Mouse (Mus musculus): ENCODE measurements around the gene Ephx3.

The Ephx3 gene

DNA sequence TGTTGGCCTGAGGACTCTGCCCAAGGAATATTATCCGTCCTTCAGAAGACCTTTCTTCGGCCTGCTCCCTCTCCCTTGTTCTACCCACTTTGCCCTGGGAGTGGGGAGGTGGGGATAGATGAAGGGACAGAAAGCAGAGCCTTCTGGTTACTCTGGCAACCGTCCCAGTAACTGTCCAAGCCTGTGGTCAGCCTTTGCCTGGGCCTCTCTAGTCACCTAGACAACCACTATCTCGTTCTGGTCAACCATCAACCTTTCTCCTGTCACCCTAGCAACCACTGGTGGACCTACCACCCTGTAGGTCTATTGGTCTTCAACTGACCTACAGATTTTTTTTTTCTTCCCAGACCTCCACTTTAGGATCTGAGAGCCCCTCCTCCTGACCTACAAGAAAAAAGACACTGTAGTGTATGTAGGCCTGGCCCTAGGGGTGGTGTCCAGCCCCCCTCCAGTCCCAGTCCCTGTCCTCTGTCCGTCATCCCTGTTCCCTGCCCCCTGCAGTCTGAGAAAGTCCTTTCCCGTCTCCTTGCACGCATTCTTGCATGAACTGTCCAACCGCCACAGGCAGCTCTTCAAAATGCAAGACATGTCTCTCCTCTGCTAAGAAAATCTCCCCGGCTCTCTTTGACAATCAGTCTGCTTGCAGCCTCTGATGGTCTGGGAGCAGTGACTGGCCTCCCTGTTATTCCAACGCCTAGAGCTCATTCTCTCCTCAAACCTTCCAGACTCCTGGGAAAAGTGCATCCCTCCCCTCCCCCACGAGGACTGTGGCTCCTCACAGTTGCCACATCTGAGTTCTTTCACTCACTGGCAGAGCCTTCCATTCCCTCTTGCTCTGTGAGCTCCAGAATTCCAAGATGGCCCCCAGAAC, 9.5 kb downstream of the Ephx3 start:
- in situ Hi-C loops (cut with MboI; ENCODE audit: low pct_unique_long_range_greater_than_20kb in 1 of 2, low sequenced_read_pairs in 2 of 2, unreplicated experiment in 1 of 2): no loop called here

DNA sequence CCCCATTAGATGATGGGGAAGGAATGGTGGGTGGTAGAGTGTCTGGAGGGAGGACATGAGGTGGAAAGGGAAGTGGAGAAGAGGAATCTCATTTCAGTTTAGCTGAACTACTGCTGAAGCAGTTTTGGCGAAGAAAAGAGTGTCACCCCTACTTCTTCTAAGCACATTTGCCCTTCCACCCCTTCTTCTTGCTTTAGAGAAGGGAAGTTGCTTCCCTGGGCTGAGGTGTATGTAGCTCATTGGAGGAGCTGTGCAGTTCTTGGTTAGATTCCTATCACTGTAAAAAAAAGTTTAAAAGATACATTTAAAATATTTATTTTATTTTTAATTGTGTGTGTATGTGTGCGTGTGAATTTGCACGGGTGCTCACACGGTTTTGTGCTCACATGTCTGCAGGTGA, 12.4 kb downstream of the Ephx3 start:
- in situ Hi-C loops (cut with MboI; ENCODE audit: low pct_unique_long_range_greater_than_20kb in 1 of 2, low sequenced_read_pairs in 2 of 2, unreplicated experiment in 1 of 2): no loop called here

GRCm38 (mm10) chr17:32173166-32173565, 16.2 kb downstream of the Ephx3 start:
- in situ Hi-C loops (cut with MboI; ENCODE audit: low pct_unique_long_range_greater_than_20kb in 1 of 2, low sequenced_read_pairs in 2 of 2, unreplicated experiment in 1 of 2): no loop called here

- in situ Hi-C loops (cut with MboI; ENCODE audit: low pct_unique_long_range_greater_than_20kb in 1 of 2, low sequenced_read_pairs in 2 of 2, unreplicated experiment in 1 of 2): no loop called here
These were observed 16.9 kb downstream of the Ephx3 start for GRCm38 (mm10) chr17:32172485-32172884.

DNA sequence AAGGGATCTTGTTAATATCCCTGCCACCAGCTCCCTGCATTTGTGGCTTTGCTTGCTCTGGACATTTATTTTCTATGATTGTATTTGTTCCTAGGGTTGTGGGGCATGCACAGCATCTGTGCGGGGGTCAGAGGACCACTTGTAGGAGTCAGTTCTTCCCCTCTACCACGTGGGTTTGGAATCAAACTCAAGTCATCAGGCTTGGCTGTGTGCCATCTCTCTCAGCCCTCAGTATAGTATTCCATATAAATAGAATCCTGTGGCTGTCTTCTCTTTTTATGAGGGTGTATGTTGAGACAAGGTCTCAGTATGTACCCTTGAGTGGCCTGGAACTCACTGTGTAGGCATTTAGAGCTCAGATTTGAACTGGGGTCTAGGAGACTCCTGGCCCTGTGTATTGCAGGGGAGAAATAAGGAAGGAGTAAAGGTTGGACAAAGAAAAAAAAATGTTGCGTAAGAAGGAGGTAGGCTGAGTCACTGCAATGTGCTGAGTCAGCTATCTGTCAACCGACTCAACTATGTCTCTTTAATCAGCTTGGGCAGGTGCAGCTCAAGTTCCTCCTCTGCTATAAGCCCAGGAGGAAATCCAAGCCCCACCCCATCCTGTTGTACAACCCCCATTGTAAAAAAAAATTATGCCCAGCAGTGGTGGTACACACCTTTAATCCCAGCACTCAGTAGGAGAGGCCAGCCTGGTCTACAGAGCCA, 19.7 kb downstream of the Ephx3 start:
- in situ Hi-C loops (cut with MboI; ENCODE audit: low pct_unique_long_range_greater_than_20kb in 1 of 2, low sequenced_read_pairs in 2 of 2, unreplicated experiment in 1 of 2): no loop called here

DNA sequence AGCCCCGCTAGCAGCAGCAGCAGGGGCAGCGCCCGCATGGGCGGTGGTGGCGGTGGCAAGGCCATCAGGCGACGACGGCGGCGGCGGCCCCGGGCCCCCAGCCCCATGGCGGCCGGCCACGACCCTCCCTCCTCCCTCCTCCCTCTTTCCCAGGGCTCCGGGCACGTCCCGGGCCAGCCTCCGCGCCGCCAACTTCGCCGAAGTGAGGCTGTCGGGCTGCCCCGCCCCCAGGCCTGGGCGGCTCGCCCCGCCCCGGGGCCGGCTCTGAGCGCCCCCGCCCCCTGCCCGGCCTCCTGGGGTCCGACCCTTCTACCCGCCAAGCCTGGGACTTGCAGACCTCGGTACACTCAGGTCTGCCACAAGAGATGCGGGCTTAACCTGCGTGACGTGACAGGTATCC, 22.7 kb downstream of the Ephx3 start, which contains the start of gene Notch3:
Notch3 (minus strand) TSS at position 166 of the 400 bp plus-strand sequence.
- in situ Hi-C loops (cut with MboI; ENCODE audit: low pct_unique_long_range_greater_than_20kb in 1 of 2, low sequenced_read_pairs in 2 of 2, unreplicated experiment in 1 of 2): no loop called here

DNA sequence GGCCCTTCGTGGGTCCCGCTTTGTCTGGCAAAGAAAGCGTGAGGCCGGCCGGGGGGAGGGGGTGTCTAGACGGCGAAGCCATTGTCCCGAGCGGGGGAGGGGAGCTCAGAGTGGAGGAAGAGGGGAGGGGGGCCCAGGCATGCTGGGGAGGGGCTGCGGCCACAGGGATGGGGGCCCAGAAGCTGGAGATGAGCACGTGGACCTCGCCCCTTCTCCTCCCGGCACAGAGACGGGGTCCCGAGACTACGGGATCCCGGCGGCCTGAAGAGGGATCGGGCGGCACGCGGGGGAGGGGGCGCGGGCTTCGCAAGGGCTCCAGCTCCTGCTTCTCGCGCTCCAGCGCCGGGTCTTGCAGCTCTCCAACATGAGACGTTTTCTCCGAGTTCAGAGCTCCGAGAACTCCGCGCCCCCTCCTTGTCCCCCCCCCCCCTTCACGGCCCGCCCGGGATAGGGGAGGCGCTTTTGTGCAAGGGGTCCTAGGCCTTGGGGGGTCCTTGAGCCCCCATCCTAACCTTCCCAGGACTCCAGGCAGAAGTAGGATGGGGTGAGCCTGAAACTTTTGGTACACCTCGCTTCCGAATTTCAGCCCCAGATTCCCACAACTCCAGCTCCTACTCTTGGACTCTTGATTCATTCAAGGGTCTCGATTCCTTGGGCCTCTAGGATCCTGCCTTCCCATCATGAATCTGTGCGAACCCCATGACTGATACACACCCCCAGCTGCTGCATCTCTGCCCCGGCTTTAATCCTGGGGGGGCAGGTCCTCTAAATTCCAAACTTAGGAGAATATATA, 23.4 kb downstream of the Ephx3 start:
- in situ Hi-C loops (cut with MboI; ENCODE audit: low pct_unique_long_range_greater_than_20kb in 1 of 2, low sequenced_read_pairs in 2 of 2, unreplicated experiment in 1 of 2): no loop called here

- in situ Hi-C loops (cut with MboI; ENCODE audit: low pct_unique_long_range_greater_than_20kb in 1 of 2, low sequenced_read_pairs in 2 of 2, unreplicated experiment in 1 of 2): no loop called here
These were observed 24.0 kb downstream of the Ephx3 start for GRCm38 (mm10) chr17:32165266-32165802.

- in situ Hi-C loops (cut with MboI; ENCODE audit: low pct_unique_long_range_greater_than_20kb in 1 of 2, low sequenced_read_pairs in 2 of 2, unreplicated experiment in 1 of 2): no loop called here
These were observed 24.6 kb downstream of the Ephx3 start for GRCm38 (mm10) chr17:32164780-32165179.

DNA sequence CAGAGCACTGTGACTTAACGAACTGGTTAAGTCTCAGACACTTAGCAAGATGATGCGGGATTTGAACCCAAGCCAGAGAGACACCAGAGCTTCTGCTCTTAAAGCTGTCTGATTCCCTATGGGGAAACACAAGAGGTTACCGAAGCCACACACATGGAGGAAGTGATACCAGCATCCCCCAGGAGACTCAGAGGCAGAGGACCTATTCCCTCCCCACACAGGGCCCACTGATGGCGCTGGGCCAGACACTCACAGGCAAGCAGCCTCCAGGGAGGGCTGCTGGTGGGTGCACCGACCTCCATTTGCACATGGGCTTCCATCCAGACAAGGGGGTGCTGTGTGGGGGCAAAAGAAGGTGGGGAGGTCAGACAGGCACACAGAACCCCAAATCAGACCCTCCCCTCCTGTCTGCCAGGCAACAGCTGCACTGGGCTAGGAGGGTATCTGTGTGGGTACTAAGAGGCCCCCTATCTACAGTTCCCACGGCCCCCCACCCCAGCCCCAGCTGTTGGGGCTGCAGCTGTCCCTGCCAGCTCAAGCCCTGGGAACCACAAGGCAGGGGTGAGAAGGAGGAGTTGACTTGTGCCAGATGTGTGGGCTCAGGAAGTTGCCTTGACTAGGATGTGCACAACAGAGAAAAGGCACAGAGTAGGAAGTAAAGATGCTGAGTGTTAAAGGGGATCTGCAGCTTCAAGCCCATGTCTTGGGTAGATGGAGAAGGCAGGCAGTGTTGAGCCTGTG, 25.3 kb downstream of the Ephx3 start:
- in situ Hi-C loops (cut with MboI; ENCODE audit: low pct_unique_long_range_greater_than_20kb in 1 of 2, low sequenced_read_pairs in 2 of 2, unreplicated experiment in 1 of 2): no loop called here

- in situ Hi-C loops (cut with MboI; ENCODE audit: low pct_unique_long_range_greater_than_20kb in 1 of 2, low sequenced_read_pairs in 2 of 2, unreplicated experiment in 1 of 2): no loop called here
These were observed 27.1 kb downstream of the Ephx3 start for GRCm38 (mm10) chr17:32162112-32162850.

DNA sequence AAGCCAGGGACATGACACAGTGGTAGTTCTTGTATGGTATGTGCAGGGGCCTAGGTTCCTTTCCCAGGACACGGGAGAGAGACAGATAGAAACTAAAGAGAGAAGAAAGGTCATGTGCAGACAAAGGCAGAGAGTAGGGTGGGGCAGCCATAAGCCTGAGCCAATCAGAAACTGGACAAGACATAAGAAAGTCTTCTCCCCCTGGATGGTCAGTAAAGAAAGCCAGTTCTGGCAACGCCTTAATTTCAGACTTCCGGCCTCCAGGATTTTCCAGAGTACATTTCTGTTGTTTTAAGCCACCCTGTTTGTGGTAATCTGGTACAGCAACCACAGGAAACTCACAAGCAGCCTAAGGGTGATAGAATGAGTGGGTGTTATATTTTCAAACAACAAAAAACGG, 28.5 kb downstream of the Ephx3 start:
- in situ Hi-C loops (cut with MboI; ENCODE audit: low pct_unique_long_range_greater_than_20kb in 1 of 2, low sequenced_read_pairs in 2 of 2, unreplicated experiment in 1 of 2): no loop called here

GRCm38 (mm10) chr17:32158841-32159240, 30.5 kb downstream of the Ephx3 start:
- in situ Hi-C loops (cut with MboI; ENCODE audit: low pct_unique_long_range_greater_than_20kb in 1 of 2, low sequenced_read_pairs in 2 of 2, unreplicated experiment in 1 of 2): no loop called here

DNA sequence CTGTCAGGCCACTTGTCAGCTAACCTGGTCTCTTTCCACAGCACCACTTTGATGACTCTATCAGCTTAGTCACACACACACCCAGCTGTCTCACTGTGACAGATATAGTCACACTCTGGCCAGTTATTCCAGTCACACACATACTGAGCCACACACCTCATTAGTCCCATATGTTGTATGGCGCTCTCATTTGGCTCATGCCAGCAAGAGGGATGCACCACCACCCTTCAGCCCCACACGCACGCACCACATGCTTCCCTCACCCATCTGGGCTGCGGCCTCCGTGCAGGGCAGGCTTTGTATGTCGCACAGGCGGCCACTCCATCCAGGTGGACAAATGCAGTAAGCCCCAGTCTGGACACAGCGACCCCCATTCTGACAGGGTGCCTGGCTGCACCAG, 42.6 kb downstream of the Ephx3 start:
- in situ Hi-C loops (cut with MboI; ENCODE audit: low pct_unique_long_range_greater_than_20kb in 1 of 2, low sequenced_read_pairs in 2 of 2, unreplicated experiment in 1 of 2): loop anchor here in 1 of 2 experiments (25.0 kb wide), 1 partner anchor 341 kb away; no protein-coding TSS in a partner anchor

DNA sequence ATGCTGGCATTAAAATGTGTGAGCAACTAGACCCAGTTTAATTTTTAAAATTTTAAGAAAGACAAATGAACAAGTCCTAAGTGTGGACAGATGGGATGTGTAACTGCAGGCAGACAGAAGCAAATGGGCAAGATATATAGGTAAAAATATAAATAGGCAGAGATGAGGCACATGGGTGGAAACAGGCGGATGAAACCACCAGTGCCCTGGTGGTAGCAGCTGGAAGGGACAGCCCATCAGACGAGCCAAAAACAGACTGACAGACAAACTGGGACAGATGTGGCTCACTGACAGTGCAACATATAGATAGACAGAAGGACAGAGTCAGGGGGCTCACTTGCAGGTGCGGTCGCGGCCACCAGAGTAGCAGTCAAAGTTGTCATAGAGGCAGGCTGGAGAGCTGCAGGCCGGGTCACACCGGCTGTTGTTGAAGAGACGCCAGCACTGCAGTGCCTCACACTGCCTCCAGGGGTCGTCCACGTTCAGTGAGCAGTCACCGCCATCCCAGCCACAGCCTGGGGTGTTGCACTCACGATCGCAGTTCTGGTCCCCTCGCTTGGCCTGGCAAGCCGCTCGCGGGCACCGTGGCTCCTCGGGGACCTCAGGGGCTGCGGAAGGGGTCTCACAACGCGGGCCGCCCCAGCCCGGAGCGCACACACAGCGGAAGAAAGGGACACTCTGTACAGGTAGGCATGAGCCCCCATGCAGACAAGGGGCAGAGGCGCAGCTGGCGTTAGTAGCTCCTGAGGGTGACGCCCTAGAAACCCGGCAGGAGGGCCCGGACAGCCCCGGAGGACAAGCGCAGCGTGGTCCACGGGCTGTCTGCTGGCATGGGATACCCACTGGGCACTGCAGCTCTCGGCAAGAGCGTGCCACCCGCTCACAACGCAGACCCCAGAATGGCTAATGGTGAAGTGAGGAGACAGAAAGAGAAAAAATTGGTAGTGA, 46.2 kb downstream of the Ephx3 start:
- in situ Hi-C loops (cut with MboI; ENCODE audit: low pct_unique_long_range_greater_than_20kb in 1 of 2, low sequenced_read_pairs in 2 of 2, unreplicated experiment in 1 of 2): loop anchor here in 1 of 2 experiments (25.0 kb wide), 1 partner anchor 344 kb away; no protein-coding TSS in a partner anchor

- in situ Hi-C loops (cut with MboI; ENCODE audit: low pct_unique_long_range_greater_than_20kb in 1 of 2, low sequenced_read_pairs in 2 of 2, unreplicated experiment in 1 of 2): loop anchor here in 1 of 2 experiments (25.0 kb wide), 1 partner anchor 345 kb away; no protein-coding TSS in a partner anchor
These were observed 47.1 kb downstream of the Ephx3 start for GRCm38 (mm10) chr17:32142234-32142633.
